Mouse (Mus musculus): ENCODE data around the gene Aff4.

- TF ChIP-seq CTCF (IDR thresholded peaks at IDR 0.05; ENCODE audit: low read depth) (no peak), EP300 (IDR thresholded peaks at IDR 0.05; ENCODE audit: low read depth) (no peak)
Measured at GRCm38 (mm10) chr11:53316996-53317395, 33.6 kb upstream of the Aff4 start.

All from liver, embryonic 14.5 days (tissue).